Mouse (Mus musculus): ENCODE measurements around the gene Cd151.

DNA sequence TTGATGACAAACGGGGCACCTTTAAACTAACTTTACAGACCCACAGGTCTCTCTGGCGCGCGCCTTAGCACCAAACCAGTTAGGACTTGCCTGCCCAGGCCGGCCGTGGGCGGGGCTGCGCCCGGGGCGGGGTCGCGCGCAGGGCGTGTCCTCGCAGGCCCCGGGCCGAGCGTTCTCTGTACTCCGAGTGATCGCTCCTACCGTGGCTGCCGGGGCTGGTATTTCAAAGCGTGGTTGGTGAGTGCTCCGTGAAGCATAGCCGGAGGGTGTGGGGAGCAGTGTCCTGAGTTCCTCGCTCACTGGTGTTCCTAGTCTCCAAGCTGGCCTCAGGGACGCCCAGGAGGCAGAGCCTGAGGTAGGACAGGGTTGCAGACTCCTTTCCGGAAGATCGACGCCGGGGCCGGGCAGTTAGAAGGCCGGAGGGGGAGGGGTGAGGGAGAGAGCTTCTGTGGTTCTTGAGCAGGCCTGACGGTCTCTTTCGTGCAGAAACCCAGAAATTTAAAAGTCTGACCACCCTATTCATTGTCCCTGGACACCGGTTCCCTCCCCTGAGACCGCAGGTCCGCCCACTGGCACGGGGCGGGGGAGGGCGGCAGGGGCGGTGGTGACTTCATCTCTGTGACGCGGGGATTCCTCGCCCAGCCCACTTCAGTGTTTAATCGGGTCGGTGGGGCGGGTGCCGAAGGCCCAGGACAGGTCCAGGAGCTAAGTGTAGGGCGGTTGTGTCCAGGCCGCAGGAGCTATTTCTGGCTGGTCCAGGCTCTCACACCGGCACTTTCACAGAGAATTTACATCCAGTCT lies at the start of gene Cd151:
- TF ChIP-seq POLR2A (IDR thresholded peaks at IDR 0.05; ENCODE audit: low read depth, low read length) = no peak
- TF ChIP-seq CTCF (IDR thresholded peaks at IDR 0.05; ENCODE audit: extremely low read depth, insufficient read depth, insufficient read length, insufficient replicate concordance) = no peak

All from spleen, adult 2 months (tissue).